Mouse (Mus musculus): ENCODE measurements around the gene Taar3. TPM values are rescaled to one million over a fixed set of nuclear protein-coding genes. Genes with fewer than 3 reads are reported as not detected.

The Taar3 gene
- polyA plus RNA-seq, 1 experiment from 2014 or later: not detected

- Histone ChIP-seq H3K27me3 (replicated peaks; ENCODE audit: control insufficient read depth, insufficient read depth, low read length) (no peaks in the 10 kb centered on the region), H3K4me1 (replicated peaks; ENCODE audit: control insufficient read depth, insufficient read depth, low read length) (no peaks in the 10 kb centered on the region), H3K36me3 (ENCODE audit: control insufficient read depth, insufficient read depth) (no peaks in the 10 kb centered on the region), H3K27ac (ENCODE audit: low read length) (no peak overlapping the region), H3K9ac (replicated peaks; ENCODE audit: low read depth, low read length) (no peak overlapping the region), H3K9me3 (ENCODE audit: control insufficient read depth, low read length) (no peaks in the 10 kb centered on the region), H3K4me2 (ENCODE audit: low read length) (no peak overlapping the region), H3K4me3 (replicated peaks; ENCODE audit: low read length) (no peak overlapping the region)
- ATAC-seq: no peak
- WGBS: 87% methylated on average over 6 of the region's 6 CpGs
These were observed 2.4 kb downstream of the Taar3 start for GRCm38 (mm10) chr10:23951714-23952113.

- no peak overlapping the region for H3K4me3 ChIP-seq (replicated peaks; ENCODE audit: low read length)
- no peak overlapping the region for H3K4me2 ChIP-seq (ENCODE audit: low read length)
- H3K27ac ChIP-seq (ENCODE audit: low read length): no peak overlapping the region
- no peaks in the 10 kb centered on the region for H3K36me3 ChIP-seq (ENCODE audit: control insufficient read depth, insufficient read depth)
- H3K27me3 ChIP-seq (replicated peaks; ENCODE audit: control insufficient read depth, insufficient read depth, low read length): no peaks in the 10 kb centered on the region
- no peaks in the 10 kb centered on the region for H3K4me1 ChIP-seq (replicated peaks; ENCODE audit: control insufficient read depth, insufficient read depth, low read length)
- H3K9ac ChIP-seq (replicated peaks; ENCODE audit: low read depth, low read length): no peak overlapping the region
- H3K9me3 ChIP-seq (ENCODE audit: control insufficient read depth, low read length): no peaks in the 10 kb centered on the region
- ATAC-seq: no peak
- WGBS: 66% methylated on average over 3 of the region's 3 CpGs
These were observed 9.7 kb downstream of the Taar3 start for GRCm38 (mm10) chr10:23959071-23959470.

GRCm38 (mm10) chr10:23960444-23960915, 11.1 kb downstream of the Taar3 start, which contains the start of gene Taar4:
TSS of gene Taar4 (plus strand) at chr10:23960494.
- no peak within 1 kb of the TSS for H3K9ac ChIP-seq (replicated peaks; ENCODE audit: low read depth, low read length)
- H3K4me2 ChIP-seq (ENCODE audit: low read length): no peak within 1 kb of the TSS
- H3K9me3 ChIP-seq (ENCODE audit: control insufficient read depth, low read length): no peaks in the 10 kb centered on the region
- 98% methylated on average over 13 of the region's 13 CpGs for WGBS
- H3K27me3 ChIP-seq (replicated peaks; ENCODE audit: control insufficient read depth, insufficient read depth, low read length): no peaks in the 10 kb centered on the region
- H3K4me1 ChIP-seq (replicated peaks; ENCODE audit: control insufficient read depth, insufficient read depth, low read length): no peaks in the 10 kb centered on the region
- H3K4me3 ChIP-seq (replicated peaks; ENCODE audit: low read length): no peak within 1 kb of the TSS
- no peak within 1 kb of the TSS for H3K27ac ChIP-seq (ENCODE audit: low read length)
- no peak for ATAC-seq
- no peaks in the 10 kb centered on the region for H3K36me3 ChIP-seq (ENCODE audit: control insufficient read depth, insufficient read depth)

- H3K9ac ChIP-seq (replicated peaks; ENCODE audit: low read depth, low read length): no peak overlapping the region
- ATAC-seq: peak; percentile 57; the same call in 1 of the 2 replicates
- no peak overlapping the region for H3K4me3 ChIP-seq (replicated peaks; ENCODE audit: low read length)
These were observed 14.1 kb downstream of the Taar3 start for GRCm38 (mm10) chr10:23963444-23963843.

GRCm38 (mm10) chr10:23964921-23965610, 15.7 kb downstream of the Taar3 start:
- WGBS: 90% methylated on average over 6 of the region's 6 CpGs
- Histone ChIP-seq H3K36me3 (ENCODE audit: control insufficient read depth, insufficient read depth) (no peaks in the 10 kb centered on the region), H3K9me3 (ENCODE audit: control insufficient read depth, low read length) (no peaks in the 10 kb centered on the region), H3K4me3 (replicated peaks; ENCODE audit: low read length) (no peak overlapping the region), H3K27ac (ENCODE audit: low read length) (no peak overlapping the region), H3K27me3 (replicated peaks; ENCODE audit: control insufficient read depth, insufficient read depth, low read length) (no peaks in the 10 kb centered on the region), H3K9ac (replicated peaks; ENCODE audit: low read depth, low read length) (no peak overlapping the region), H3K4me1 (replicated peaks; ENCODE audit: control insufficient read depth, insufficient read depth, low read length) (no peaks in the 10 kb centered on the region), H3K4me2 (ENCODE audit: low read length) (no peak overlapping the region)
- ATAC-seq: no peak

More at GRCm38 (mm10) chr10:23963444-23963843, 14.1 kb downstream of the Taar3 start:
- WGBS: 37% methylated on average over 3 of the region's 3 CpGs
- Histone ChIP-seq H3K27ac (ENCODE audit: low read length) (no peak overlapping the region), H3K4me1 (replicated peaks; ENCODE audit: control insufficient read depth, insufficient read depth, low read length) (no peaks in the 10 kb centered on the region), H3K36me3 (ENCODE audit: control insufficient read depth, insufficient read depth) (no peaks in the 10 kb centered on the region), H3K4me2 (ENCODE audit: low read length) (no peak overlapping the region), H3K9me3 (ENCODE audit: control insufficient read depth, low read length) (no peaks in the 10 kb centered on the region), H3K27me3 (replicated peaks; ENCODE audit: control insufficient read depth, insufficient read depth, low read length) (no peaks in the 10 kb centered on the region)

- Histone ChIP-seq H3K4me2 (ENCODE audit: low read length) (no peak within 1 kb of the TSS), H3K9ac (replicated peaks; ENCODE audit: low read depth, low read length) (no peak within 1 kb of the TSS), H3K4me1 (replicated peaks; ENCODE audit: control insufficient read depth, insufficient read depth, low read length) (no peaks in the 10 kb centered on the region), H3K27me3 (replicated peaks; ENCODE audit: control insufficient read depth, insufficient read depth, low read length) (no peaks in the 10 kb centered on the region), H3K27ac (ENCODE audit: low read length) (no peak within 1 kb of the TSS), H3K36me3 (ENCODE audit: control insufficient read depth, insufficient read depth) (no peaks in the 10 kb centered on the region), H3K9me3 (ENCODE audit: control insufficient read depth, low read length) (no peaks in the 10 kb centered on the region), H3K4me3 (replicated peaks; ENCODE audit: low read length) (no peak within 1 kb of the TSS)
- no peak for ATAC-seq
- 92% methylated on average over 11 of the region's 11 CpGs for WGBS
These were observed 21.4 kb downstream of the Taar3 start, which contains the start of gene Taar5 for GRCm38 (mm10) chr10:23970656-23971165. TSS of gene Taar5 (plus strand) at chr10:23970706.

- Histone ChIP-seq H3K36me3 (ENCODE audit: control insufficient read depth, insufficient read depth) (no peaks in the 10 kb centered on the region), H3K4me3 (replicated peaks; ENCODE audit: low read length) (no peak overlapping the region), H3K27me3 (replicated peaks; ENCODE audit: control insufficient read depth, insufficient read depth, low read length) (no peaks in the 10 kb centered on the region), H3K27ac (ENCODE audit: low read length) (no peak overlapping the region), H3K9ac (replicated peaks; ENCODE audit: low read depth, low read length) (no peak overlapping the region), H3K4me2 (ENCODE audit: low read length) (no peak overlapping the region), H3K4me1 (replicated peaks; ENCODE audit: control insufficient read depth, insufficient read depth, low read length) (no peaks in the 10 kb centered on the region), H3K9me3 (ENCODE audit: control insufficient read depth, low read length) (no peaks in the 10 kb centered on the region)
- WGBS: 92% methylated on average over 5 of the region's 5 CpGs
- no peak for ATAC-seq
These were observed 21.9 kb downstream of the Taar3 start for GRCm38 (mm10) chr10:23971256-23971655.

GRCm38 (mm10) chr10:23977958-23978357, 28.6 kb downstream of the Taar3 start:
- ATAC-seq: no peak
- Histone ChIP-seq H3K4me1 (replicated peaks; ENCODE audit: control insufficient read depth, insufficient read depth, low read length) (no peaks in the 10 kb centered on the region), H3K27me3 (replicated peaks; ENCODE audit: control insufficient read depth, insufficient read depth, low read length) (no peaks in the 10 kb centered on the region), H3K9me3 (ENCODE audit: control insufficient read depth, low read length) (no peaks in the 10 kb centered on the region), H3K4me3 (replicated peaks; ENCODE audit: low read length) (no peak overlapping the region), H3K27ac (ENCODE audit: low read length) (no peak overlapping the region), H3K36me3 (ENCODE audit: control insufficient read depth, insufficient read depth) (no peaks in the 10 kb centered on the region), H3K4me2 (ENCODE audit: low read length) (no peak overlapping the region), H3K9ac (replicated peaks; ENCODE audit: low read depth, low read length) (no peak overlapping the region)
- 32% methylated on average over 4 of the region's 4 CpGs for WGBS

- no peak overlapping the region for H3K9ac ChIP-seq (replicated peaks; ENCODE audit: low read depth, low read length)
- H3K27ac ChIP-seq (ENCODE audit: low read length): no peak overlapping the region
- no peak overlapping the region for H3K4me2 ChIP-seq (ENCODE audit: low read length)
- H3K36me3 ChIP-seq (ENCODE audit: control insufficient read depth, insufficient read depth): no peaks in the 10 kb centered on the region
- H3K4me3 ChIP-seq (replicated peaks; ENCODE audit: low read length): no peak overlapping the region
- WGBS: 50% methylated on average over 16 of the region's 16 CpGs
- H3K4me1 ChIP-seq (replicated peaks; ENCODE audit: control insufficient read depth, insufficient read depth, low read length): no peaks in the 10 kb centered on the region
- H3K27me3 ChIP-seq (replicated peaks; ENCODE audit: control insufficient read depth, insufficient read depth, low read length): no peaks in the 10 kb centered on the region
- H3K9me3 ChIP-seq (ENCODE audit: control insufficient read depth, low read length): no peaks in the 10 kb centered on the region
- peak; percentile 91 for ATAC-seq
These were observed 29.7 kb downstream of the Taar3 start for GRCm38 (mm10) chr10:23978901-23979705.
